Mouse (Mus musculus) hindlimb bud, embryonic 11.5 days (tissue): Measurements from ENCODE around the gene Vamp1.

Source experiments
- DNase-seq: peaks from one replicate; pipeline ENCODE4 v3.0.0-alpha.2; 2012; ENCODE audit warnings: low read depth, low spot score; ENCODE audit errors: extremely low spot score

The Vamp1 gene

GRCm38 (mm10) chr6:125284250-125284649 is 68.9 kb downstream of the Vamp1 start:
- DNase-seq = no peak

DNA sequence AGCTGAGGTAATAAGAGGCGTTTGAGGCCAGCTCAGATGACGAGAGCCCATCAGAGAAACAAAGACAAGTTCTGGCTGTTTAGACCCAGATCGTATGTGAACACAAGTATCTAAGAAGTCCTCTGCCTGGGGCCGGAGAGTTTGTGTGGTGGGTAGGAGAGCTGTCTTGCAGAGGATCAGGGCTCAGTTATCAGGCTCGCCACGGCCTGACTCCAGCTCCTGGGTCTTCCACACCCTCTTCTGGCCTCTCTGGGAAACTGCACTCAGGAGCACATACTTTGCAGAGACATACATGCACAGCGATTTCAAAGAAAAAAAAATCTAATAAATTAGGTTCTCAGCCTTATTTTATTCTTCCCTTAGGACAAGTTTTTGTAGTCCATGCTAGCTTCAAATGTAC is 69.4 kb downstream of the Vamp1 start:
- no peak for DNase-seq

DNA sequence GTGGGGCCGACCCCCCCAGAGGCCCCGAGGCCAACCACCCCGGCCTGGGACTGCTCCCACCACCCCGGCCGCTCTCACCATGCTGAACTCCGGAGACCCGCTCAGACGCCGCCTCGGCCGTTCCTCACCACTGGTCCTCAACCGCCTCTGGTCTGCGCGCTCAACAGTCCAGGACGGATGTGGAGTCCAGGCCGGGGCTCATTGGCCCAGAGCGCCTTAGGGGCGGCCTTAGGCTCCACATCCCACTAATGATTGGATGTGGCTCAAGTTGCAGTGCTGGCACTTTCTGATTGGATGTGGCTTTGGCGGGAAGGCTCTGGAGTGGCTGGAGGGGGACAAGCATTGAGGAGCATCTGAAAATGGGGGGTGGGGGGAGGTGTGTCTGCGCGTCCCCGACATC is 70.5 kb downstream of the Vamp1 start, which contains the start of gene Tuba3a:
Gene Tuba3a, minus strand, starts transcription at position 153 of the 400 bp plus-strand sequence.
- no peak for DNase-seq

DNA sequence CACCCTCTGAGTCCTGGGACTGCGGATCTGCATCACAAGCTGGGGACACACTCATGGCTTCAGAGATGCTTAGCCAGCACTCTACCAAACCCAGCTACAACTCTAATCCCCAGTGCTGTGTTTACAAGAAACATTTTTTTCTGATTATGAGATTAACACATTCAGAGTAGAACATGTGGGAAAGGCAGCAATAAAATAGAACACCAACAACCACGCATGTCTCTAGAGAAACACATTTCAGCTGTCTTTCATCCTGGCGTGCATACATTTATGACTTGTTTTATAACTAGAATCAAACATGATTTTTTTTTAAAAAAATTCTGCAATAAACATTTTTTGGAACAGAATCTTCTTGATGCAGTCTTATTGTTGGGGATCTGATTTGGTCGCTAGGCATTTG is 71.6 kb downstream of the Vamp1 start:
- no peak for DNase-seq

- DNase-seq = no peak
Observed at GRCm38 (mm10) chr6:125288730-125289129, 73.4 kb downstream of the Vamp1 start.

- no peak for DNase-seq
Observed at GRCm38 (mm10) chr6:125291329-125291728, 76.0 kb downstream of the Vamp1 start.

- DNase-seq = no peak
Observed at GRCm38 (mm10) chr6:125292256-125292655, 76.9 kb downstream of the Vamp1 start.

DNA sequence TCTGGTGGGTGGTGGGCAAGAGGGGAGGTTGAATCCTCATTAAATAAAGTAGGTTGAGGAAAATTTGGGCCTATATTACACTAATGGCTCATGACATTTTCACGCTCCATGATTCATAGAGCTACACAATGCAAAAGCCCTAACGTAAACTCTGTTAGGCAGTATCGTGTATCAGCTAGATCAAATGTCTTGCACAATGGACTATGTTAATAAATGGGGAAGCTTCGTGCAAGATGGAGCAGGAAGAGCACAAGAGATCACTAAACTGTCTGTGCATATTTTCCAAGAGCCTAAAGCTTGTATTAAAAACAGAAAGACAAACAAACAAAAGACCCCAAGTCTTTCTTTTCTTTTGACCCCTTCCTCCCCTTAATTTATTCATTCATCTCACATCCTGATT is 78.7 kb downstream of the Vamp1 start:
- no peak for DNase-seq
